Mouse (Mus musculus) lung, embryonic 15.5 days (tissue): ENCODE results near the gene Spaca4. TPM values are rescaled to one million over a fixed set of nuclear protein-coding genes. Genes with fewer than 3 reads are reported as not detected.
A peak's percentile ranks its signal among the peaks of the same experiment; 100 is the strongest.

Experiments
- ATAC-seq: fragments of 200-750 bp; cut with Nextera tagmentation; 2 replicates; pipeline ENCODE4 v1.8.0; 2017; ENCODE audit warnings: moderate number of reproducible peaks, borderline replicate concordance; ENCODE audit not compliant: low FRiP score, low TSS enrichment; ENCODE audit errors: extremely low read depth
- H3K27ac ChIP-seq: fragments of 300-500 bp; sonication (generic); 2 replicates; pipeline ENCODE4 v1.5.1; 2015; ENCODE audit warnings: moderate library complexity, mild to moderate bottlenecking, inconsistent platforms
- H3K27me3 ChIP-seq: fragments of 300-500 bp; sonication (generic); 2 replicates; pipeline ENCODE4 v1.6.1; 2015; ENCODE audit warnings: inconsistent platforms
- H3K36me3 ChIP-seq: fragments of 300-500 bp; sonication (generic); 2 replicates; pipeline ENCODE4 v1.6.1; 2015; ENCODE audit warnings: inconsistent platforms
- H3K4me1 ChIP-seq: fragments of 300-500 bp; sonication (generic); 2 replicates; pipeline ENCODE4 v1.6.1; 2015; ENCODE audit warnings: inconsistent platforms
- H3K4me2 ChIP-seq: fragments of 300-500 bp; sonication (generic); 2 replicates; pipeline ENCODE4 v1.6.1; 2015; ENCODE audit warnings: inconsistent platforms, mild to moderate bottlenecking, moderate library complexity
- H3K4me3 ChIP-seq: fragments of 300-500 bp; sonication (generic); 2 replicates; pipeline ENCODE4 v1.5.1; 2015; ENCODE audit warnings: mild to moderate bottlenecking, inconsistent platforms
- H3K9ac ChIP-seq: fragments of 300-500 bp; sonication (generic); 2 replicates; pipeline ENCODE4 v1.6.1; 2015; ENCODE audit warnings: inconsistent platforms
- H3K9me3 ChIP-seq: fragments of 300-500 bp; sonication (generic); 2 replicates; pipeline ENCODE4 v1.6.1; 2016; ENCODE audit warnings: inconsistent platforms
- WGBS: fragments of 180-500 bp; shearing (Covaris S2); methylation state at CpG from one replicate; pipeline ENCODE4 v1.1.7; 2015; 5-methylcytosine and 5-hydroxymethylcytosine counted together
- polyA plus RNA-seq: library from polyadenylated mRNA; unstranded; fragments of >200 nt; fragmentation: Nextera tagmentation; extraction: Ambion mirVana; gene quantifications from 2 replicates; pipeline ENCODE4 v1.2.1, GENCODE M21; 2015

Gene Spaca4
- polyA plus RNA-seq, 1 experiment from 2014 or later: not detected

DNA sequence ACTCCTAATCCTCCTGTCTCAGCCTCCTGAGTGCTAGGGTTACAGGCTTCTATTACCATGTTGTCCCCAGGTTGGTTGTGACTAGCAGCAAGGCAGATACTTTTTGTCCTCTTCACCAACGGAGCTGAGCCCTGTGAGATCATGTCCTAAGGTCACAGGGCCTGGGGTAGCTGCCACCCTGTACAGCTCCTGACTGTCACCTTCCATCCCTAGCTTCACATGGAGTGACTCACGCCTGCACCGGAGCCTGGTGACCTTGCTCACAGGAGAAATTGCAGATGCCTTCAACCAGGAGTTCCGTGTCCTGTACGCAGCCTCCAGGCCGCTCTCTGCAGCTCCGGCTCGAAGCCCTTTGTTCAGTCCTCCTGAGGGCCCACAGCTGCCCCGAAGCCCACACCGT is 806 bp upstream of the Spaca4 start:
- 90% methylated on average over 10 of the region's 10 CpGs for WGBS
- H3K4me1 ChIP-seq: peaks cover 9% of the 10 kb centered on the region; the same call in 1 of the 2 replicates
- no peak overlapping the region for H3K4me2 ChIP-seq
- H3K9ac ChIP-seq: no peak overlapping the region
- H3K36me3 ChIP-seq: peaks cover 57% of the 10 kb centered on the region
- H3K27me3 ChIP-seq: no peaks in the 10 kb centered on the region
- no peak overlapping the region for H3K4me3 ChIP-seq
- ATAC-seq: no peak
- H3K9me3 ChIP-seq: no peaks in the 10 kb centered on the region
- no peak overlapping the region for H3K27ac ChIP-seq

- WGBS: 84% methylated on average over 9 of the region's 9 CpGs
- H3K27ac ChIP-seq: no peak overlapping the region
- ATAC-seq: no peak
- H3K27me3 ChIP-seq: no peaks in the 10 kb centered on the region
- no peaks in the 10 kb centered on the region for H3K9me3 ChIP-seq
- no peak overlapping the region for H3K4me3 ChIP-seq
- H3K4me1 ChIP-seq: peaks cover 9% of the 10 kb centered on the region
- H3K9ac ChIP-seq: no peak overlapping the region
- no peak overlapping the region for H3K4me2 ChIP-seq
- peaks cover 69% of the 10 kb centered on the region for H3K36me3 ChIP-seq
Measured at GRCm38 (mm10) chr7:45725151-45725550, 462 bp downstream of the Spaca4 start.

- Histone ChIP-seq H3K4me3 (no peak overlapping the region), H3K4me1 (peaks cover 23% of the 10 kb centered on the region), H3K4me2 (no peak overlapping the region), H3K9ac (no peak overlapping the region), H3K27me3 (no peaks in the 10 kb centered on the region), H3K36me3 (peaks cover 78% of the 10 kb centered on the region), H3K9me3 (no peaks in the 10 kb centered on the region), H3K27ac (no peak overlapping the region)
- 91% methylated on average over 14 of the region's 14 CpGs for WGBS
- no peak for ATAC-seq
Measured at GRCm38 (mm10) chr7:45723781-45724180, 1.8 kb downstream of the Spaca4 start.

- Histone ChIP-seq H3K4me1 (peaks cover 24% of the 10 kb centered on the region), H3K4me3 (no peak overlapping the region), H3K27ac (no peak overlapping the region), H3K4me2 (no peak overlapping the region), H3K9ac (no peak overlapping the region), H3K9me3 (no peaks in the 10 kb centered on the region), H3K27me3 (no peaks in the 10 kb centered on the region), H3K36me3 (peaks cover 76% of the 10 kb centered on the region)
- no peak for ATAC-seq
- 84% methylated on average over 4 of the region's 4 CpGs for WGBS
Measured at GRCm38 (mm10) chr7:45723301-45723700, 2.3 kb downstream of the Spaca4 start.

DNA sequence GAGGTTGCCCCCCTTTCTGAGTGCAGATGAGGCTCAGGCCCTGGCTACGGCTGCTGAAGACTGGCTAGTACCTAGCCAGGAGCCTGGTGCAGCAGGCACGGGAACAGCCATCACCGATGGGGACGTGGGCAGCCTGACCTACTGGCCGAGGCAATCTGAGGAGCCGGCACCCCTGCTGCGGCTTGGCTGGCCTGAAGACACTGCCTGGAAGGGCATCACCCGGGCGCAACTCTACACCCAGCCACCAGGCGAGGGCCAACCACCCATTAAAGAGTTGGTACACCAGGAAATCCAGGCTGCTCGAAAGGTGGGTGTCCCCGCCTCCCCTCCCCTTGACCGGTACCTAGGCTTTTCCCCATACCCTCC is 3.3 kb downstream of the Spaca4 start:
- Histone ChIP-seq H3K27me3 (no peaks in the 10 kb centered on the region), H3K9me3 (no peaks in the 10 kb centered on the region), H3K4me1 (peaks cover 24% of the 10 kb centered on the region), H3K9ac (no peak overlapping the region), H3K4me3 (no peak overlapping the region), H3K36me3 (peaks cover 76% of the 10 kb centered on the region), H3K27ac (no peak overlapping the region), H3K4me2 (no peak overlapping the region)
- WGBS: 73% methylated on average over 13 of the region's 13 CpGs
- no peak for ATAC-seq

- Histone ChIP-seq H3K4me1 (peaks cover 28% of the 10 kb centered on the region), H3K9ac (no peak overlapping the region), H3K36me3 (peaks cover 73% of the 10 kb centered on the region), H3K9me3 (no peaks in the 10 kb centered on the region), H3K27me3 (no peaks in the 10 kb centered on the region), H3K27ac (no peak overlapping the region), H3K4me3 (no peak overlapping the region), H3K4me2 (no peak overlapping the region)
- WGBS: 57% methylated on average over 13 of the region's 13 CpGs
- no peak for ATAC-seq
Measured at GRCm38 (mm10) chr7:45721642-45722347, 3.8 kb downstream of the Spaca4 start.

DNA sequence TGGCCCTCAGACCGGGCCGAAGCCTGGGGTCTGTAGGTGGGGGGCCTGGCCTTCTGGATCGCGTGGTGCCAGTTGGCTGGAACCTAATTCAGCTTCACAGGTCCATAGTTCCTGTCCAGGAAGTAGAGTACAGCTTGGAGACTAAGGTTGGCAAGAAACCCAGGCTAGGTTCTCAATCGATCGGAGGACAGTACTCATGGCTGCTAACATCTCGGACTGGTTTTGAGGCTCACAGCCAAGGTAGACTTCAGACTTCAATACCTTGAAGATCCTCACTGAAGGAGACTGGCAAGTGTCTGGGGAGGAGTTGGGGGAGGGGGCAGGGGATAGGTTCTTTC is 4.4 kb downstream of the Spaca4 start:
- Histone ChIP-seq H3K36me3 (peaks cover 68% of the 10 kb centered on the region), H3K4me2 (no peak overlapping the region)
- 68% methylated on average over 7 of the region's 7 CpGs for WGBS

DNA sequence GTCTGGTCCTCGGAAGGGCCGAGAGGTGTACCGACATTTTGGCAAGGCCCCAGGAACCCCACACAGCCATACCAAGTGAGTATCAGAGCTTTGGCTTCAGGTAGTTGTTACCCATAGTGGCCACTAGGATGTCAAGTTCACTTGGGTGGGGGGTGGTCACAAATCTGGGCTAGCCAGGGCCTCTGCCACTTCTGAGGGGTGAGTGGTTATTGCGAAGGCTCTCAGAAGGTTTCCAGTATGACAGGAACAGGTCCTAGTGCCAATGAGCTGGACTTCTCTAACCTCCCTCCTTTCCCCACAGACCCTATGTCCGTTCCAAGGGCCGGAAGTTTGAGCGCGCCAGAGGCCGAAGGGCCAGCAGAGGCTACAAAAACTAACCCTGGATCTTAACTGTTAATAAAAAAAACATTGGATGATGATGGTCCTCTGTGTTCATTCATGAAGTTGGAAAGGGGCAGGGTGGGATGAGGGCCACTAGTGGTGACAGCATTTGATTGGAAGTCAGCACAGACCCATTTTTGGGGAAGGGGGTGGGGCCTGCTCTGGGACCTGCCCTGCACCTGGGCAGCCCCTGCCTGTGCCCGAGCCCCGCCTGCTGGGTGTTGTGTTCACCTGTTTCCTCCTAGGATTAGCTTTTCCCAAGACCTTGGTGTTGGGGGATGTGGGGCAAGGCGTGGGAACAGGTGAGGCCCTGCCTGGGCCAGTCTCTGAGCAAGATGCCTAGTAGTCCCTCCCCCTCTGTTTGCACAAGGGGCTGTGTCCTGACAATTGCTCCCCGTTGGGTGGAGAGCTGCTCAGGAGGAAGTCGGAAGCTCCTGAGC is 5.0 kb downstream of the Spaca4 start, which contains the start of gene Fam83e:
Gene Fam83e (plus strand): TSS at position 800 of the 821 bp plus-strand sequence.
- Histone ChIP-seq H3K4me3 (no peak within 1 kb of the TSS), H3K9ac (no peak within 1 kb of the TSS), H3K4me1 (peaks cover 40% of the 10 kb centered on the region), H3K9me3 (no peaks in the 10 kb centered on the region), H3K27me3 (no peaks in the 10 kb centered on the region), H3K36me3 (peaks cover 63% of the 10 kb centered on the region), H3K4me2 (no peak within 1 kb of the TSS), H3K27ac (no peak within 1 kb of the TSS)
- 63% methylated on average over 14 of the region's 14 CpGs for WGBS
- peak; percentile 2; the same call in 1 of the 2 replicates for ATAC-seq

More for the DNA sequence above, 4.4 kb downstream of the Spaca4 start:
- no peak for ATAC-seq
- no peak overlapping the region for H3K27ac ChIP-seq
- H3K4me1 ChIP-seq: peaks cover 34% of the 10 kb centered on the region
- H3K4me3 ChIP-seq: no peak overlapping the region
- H3K9ac ChIP-seq: no peak overlapping the region
- no peaks in the 10 kb centered on the region for H3K9me3 ChIP-seq
- H3K27me3 ChIP-seq: no peaks in the 10 kb centered on the region

GRCm38 (mm10) chr7:45719738-45720412 is 5.7 kb downstream of the Spaca4 start:
- ATAC-seq: no peak
- Histone ChIP-seq H3K4me1 (peaks cover 43% of the 10 kb centered on the region), H3K9me3 (no peaks in the 10 kb centered on the region), H3K4me2 (peak overlapping the region; percentile 82), H3K9ac (peak overlapping the region; percentile 97), H3K36me3 (peaks cover 56% of the 10 kb centered on the region), H3K4me3 (peak overlapping the region; percentile 86; the same call in 1 of the 2 replicates), H3K27me3 (no peaks in the 10 kb centered on the region), H3K27ac (no peak overlapping the region)
- 79% methylated on average over 16 of the region's 16 CpGs for WGBS

DNA sequence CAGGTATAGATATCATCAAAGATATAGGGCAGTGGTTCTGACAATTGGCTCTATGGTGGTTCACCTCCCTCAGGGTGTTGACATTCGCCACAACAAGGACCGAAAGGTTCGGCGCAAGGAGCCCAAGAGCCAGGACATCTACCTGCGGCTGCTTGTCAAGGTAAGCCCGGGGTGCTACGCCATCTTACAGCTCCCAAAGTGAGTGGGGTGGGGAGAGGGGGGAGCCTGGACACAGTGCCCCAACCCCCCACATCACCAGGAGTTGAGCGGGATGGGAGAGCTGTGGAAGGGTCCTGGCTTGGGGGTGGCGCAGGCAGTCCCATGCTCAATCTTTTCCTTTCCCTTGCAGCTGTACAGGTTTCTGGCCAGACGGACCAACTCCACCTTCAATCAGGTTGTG is 6.4 kb downstream of the Spaca4 start:
- peak overlapping the region; percentile 86 for H3K4me3 ChIP-seq
- no peak for ATAC-seq
- H3K4me2 ChIP-seq: peak overlapping the region; percentile 82
- WGBS: 67% methylated on average over 10 of the region's 10 CpGs
- no peaks in the 10 kb centered on the region for H3K9me3 ChIP-seq
- H3K27me3 ChIP-seq: no peaks in the 10 kb centered on the region
- 0 out of 2 replicates have a peak overlapping the region, but pooled peaks have one; percentile 37 for H3K27ac ChIP-seq
- peaks cover 49% of the 10 kb centered on the region for H3K4me1 ChIP-seq
- H3K36me3 ChIP-seq: peaks cover 49% of the 10 kb centered on the region
- peak overlapping the region; percentile 97 for H3K9ac ChIP-seq

GRCm38 (mm10) chr7:45718331-45718730 is 7.3 kb downstream of the Spaca4 start:
- peak overlapping the region; percentile 82 for H3K4me2 ChIP-seq
- H3K9ac ChIP-seq: peak overlapping the region; percentile 97
- H3K9me3 ChIP-seq: no peaks in the 10 kb centered on the region
- H3K27ac ChIP-seq: peak overlapping the region; percentile 88
- WGBS: under 1% methylated on average over 20 of the region's 20 CpGs
- peak overlapping the region; percentile 86 for H3K4me3 ChIP-seq
- no peaks in the 10 kb centered on the region for H3K27me3 ChIP-seq
- peaks cover 44% of the 10 kb centered on the region for H3K36me3 ChIP-seq
- H3K4me1 ChIP-seq: peaks cover 55% of the 10 kb centered on the region
- ATAC-seq: no peak
